Mouse (Mus musculus): Measurements from ENCODE around the gene Arg1.

DNA sequence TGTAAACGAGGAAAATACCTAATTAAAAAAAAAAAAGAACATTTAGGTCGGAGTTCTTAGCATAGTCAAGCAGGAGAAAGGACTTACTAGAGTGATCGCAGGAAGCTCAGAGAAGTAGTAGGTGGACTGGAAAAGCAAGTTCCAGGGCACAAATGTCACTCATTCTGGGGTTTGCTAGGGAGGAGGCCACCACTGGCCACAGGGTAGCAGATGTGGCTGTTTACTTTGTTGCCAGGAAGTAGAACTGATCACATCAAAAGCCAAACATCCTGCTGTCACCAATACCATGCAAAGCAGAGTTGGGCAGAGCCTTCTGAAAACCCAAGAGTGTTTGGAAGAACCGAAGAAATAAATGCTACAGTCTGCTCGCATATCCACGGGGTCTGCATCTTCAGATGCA, 26.6 kb upstream of the Arg1 start:
- TF ChIP-seq POLR2A (IDR thresholded peaks at IDR 0.05; ENCODE audit: borderline replicate concordance, extremely low read depth, insufficient read depth, insufficient read length, poor library complexity, severe bottlenecking) (no peak), CTCF (IDR thresholded peaks at IDR 0.05; ENCODE audit: borderline replicate concordance, extremely low read depth, insufficient read depth, insufficient read length) (no peak)

All from brain, embryonic 14.5 days (tissue).